Comparison of ENCODE assay signal across 8 mouse cellular contexts in genomic region chr10:105572829-105573228, GRCm38 (mm10). TPM values are rescaled to one million over a fixed set of nuclear protein-coding genes. Genes with fewer than 3 reads are reported as not detected.
A peak's percentile ranks its signal among the peaks of the same experiment; 100 is the strongest.
DNase-seq lines count a peak whose midpoint lies in the region; ATAC-seq and TF ChIP-seq lines count a peak whose summit lies in the region.

No protein-coding gene starts in this region.

- no peak for TF ChIP-seq CTCF in hindbrain, postnatal 0 days (IDR thresholded peaks at IDR 0.05; ENCODE audit: low read depth)
- no peak for TF ChIP-seq CTCF in midbrain, postnatal 0 days (IDR thresholded peaks at IDR 0.05)

- no peak for ATAC-seq in embryonic facial prominence, embryonic 14.5 days (ENCODE audit: low read depth)
- ATAC-seq in hindbrain, postnatal 0 days: no peak
- no peak for ATAC-seq in midbrain, postnatal 0 days (ENCODE audit: low FRiP score)
- ATAC-seq in monocyte, adult 5-6 weeks (replicated peaks; ENCODE audit: insufficient number of reproducible peaks, low FRiP score, low TSS enrichment, poor library complexity, severe bottlenecking): no peak

- H3K27ac ChIP-seq in embryonic facial prominence, embryonic 14.5 days (replicated peaks; ENCODE audit: low read depth, low read length): no peak overlapping the region
- H3K27ac ChIP-seq in hindbrain, postnatal 0 days: no peak overlapping the region
- H3K27ac ChIP-seq in midbrain, postnatal 0 days (ENCODE audit: low read depth, low read length): no peak overlapping the region

- peak overlapping the region; percentile 78 for H3K4me2 ChIP-seq in embryonic facial prominence, embryonic 14.5 days (ENCODE audit: low read depth, low read length)
- H3K4me2 ChIP-seq in hindbrain, postnatal 0 days (ENCODE audit: low read depth, low read length): peak overlapping the region; percentile 81
- peak overlapping the region; percentile 81 for H3K4me2 ChIP-seq in midbrain, postnatal 0 days (ENCODE audit: low read depth, low read length, poor library complexity, severe bottlenecking)

- H3K4me1 ChIP-seq in embryonic facial prominence, embryonic 14.5 days (ENCODE audit: control insufficient read depth, insufficient read depth, low read length): peaks cover 27% of the 10 kb centered on the region
- no peaks in the 10 kb centered on the region; the same call in 1 of the 2 replicates for H3K4me1 ChIP-seq in hindbrain, postnatal 0 days (ENCODE audit: insufficient read depth, low read length)
- H3K4me1 ChIP-seq in midbrain, postnatal 0 days (ENCODE audit: insufficient read depth, low read length): peaks cover 7% of the 10 kb centered on the region; the same call in 1 of the 2 replicates

- 0 out of 2 replicates have a peak, but pooled peaks cover 2% of the 10 kb centered on the region for H3K36me3 ChIP-seq in embryonic facial prominence, embryonic 14.5 days (ENCODE audit: control insufficient read depth, insufficient read depth, low read length)
- H3K36me3 ChIP-seq in hindbrain, postnatal 0 days (ENCODE audit: insufficient read depth, low read length): no peaks in the 10 kb centered on the region
- no peaks in the 10 kb centered on the region for H3K36me3 ChIP-seq in midbrain, postnatal 0 days (ENCODE audit: insufficient read depth, low read length)

- no peaks in the 10 kb centered on the region for H3K27me3 ChIP-seq in embryonic facial prominence, embryonic 14.5 days (replicated peaks; ENCODE audit: control insufficient read depth, insufficient read depth, low read length)
- no peaks in the 10 kb centered on the region for H3K27me3 ChIP-seq in hindbrain, postnatal 0 days (ENCODE audit: insufficient read depth, low read length)
- H3K27me3 ChIP-seq in midbrain, postnatal 0 days (ENCODE audit: insufficient read depth, low read length): no peaks in the 10 kb centered on the region

- intact Hi-C loops in left cerebral cortex, postnatal 36 days (cut with DNase I): loop anchor here (5.0 to 10.0 kb wide), 5 partner anchors 91 to 1786 kb away; no protein-coding TSS in a partner anchor

- H3K4me3 ChIP-seq in embryonic facial prominence, embryonic 14.5 days (ENCODE audit: low read depth, low read length): peak overlapping the region; percentile 89
- peak overlapping the region; percentile 58 for H3K4me3 ChIP-seq in hindbrain, postnatal 0 days (ENCODE audit: low read length)
- H3K4me3 ChIP-seq in midbrain, postnatal 0 days (ENCODE audit: low read depth, low read length): peak overlapping the region; percentile 86

- peak; percentile 73 for DNase-seq in retina, postnatal 1 day
- no peak for DNase-seq in retina, embryonic 14.5 days (ENCODE audit: low spot score)
- DNase-seq in embryonic facial prominence, embryonic 14.5 days (ENCODE audit: low spot score): peak; percentile 32
- peak; percentile 24 for DNase-seq in hindbrain, postnatal 0 days (ENCODE audit: low spot score)
- DNase-seq in midbrain, postnatal 0 days (ENCODE audit: low spot score): no peak
- no peak for DNase-seq in thymus, postnatal 4 days
- no peak for DNase-seq in left cerebral cortex, postnatal 36 days (ENCODE audit: low spot score in 2 of 2)

- H3K9me3 ChIP-seq in embryonic facial prominence, embryonic 14.5 days (ENCODE audit: control insufficient read depth, low read length): no peaks in the 10 kb centered on the region
- no peaks in the 10 kb centered on the region for H3K9me3 ChIP-seq in hindbrain, postnatal 0 days (ENCODE audit: low read length)
- H3K9me3 ChIP-seq in midbrain, postnatal 0 days (ENCODE audit: low read length): no peaks in the 10 kb centered on the region

- peak overlapping the region; percentile 83 for H3K9ac ChIP-seq in embryonic facial prominence, embryonic 14.5 days (ENCODE audit: low read depth, low read length)
- H3K9ac ChIP-seq in hindbrain, postnatal 0 days (replicated peaks; ENCODE audit: low read length): peak overlapping the region; percentile 38; the same call in 1 of the 2 replicates
- no peak overlapping the region for H3K9ac ChIP-seq in midbrain, postnatal 0 days (replicated peaks; ENCODE audit: low read length, poor library complexity, severe bottlenecking)

- WGBS in embryonic facial prominence, embryonic 14.5 days: 2% methylated on average over 16 of the region's 16 CpGs
- WGBS in hindbrain, postnatal 0 days: 1% methylated on average over 16 of the region's 16 CpGs
- WGBS in midbrain, postnatal 0 days: 1% methylated on average over 16 of the region's 16 CpGs

RNA-seq across cellular contexts. Expression of gene Tmtc2, which starts 1.4 kb away (rescaled TPM):
- 9.4 and 10.9 TPM in 2 replicates for polyA plus RNA-seq in embryonic facial prominence, embryonic 14.5 days (2014; fragmentation: Nextera tagmentation; extraction: Ambion mirVana)
- total RNA-seq in hindbrain, postnatal 0 days (2014; rRNA removed): 19.3 and 19.4 TPM in 2 replicates
- 7.6 and 8.2 TPM in 2 replicates for polyA plus RNA-seq in hindbrain, postnatal 0 days (2015; fragmentation: Nextera tagmentation; extraction: Ambion mirVana)
- 12.9 and 14.6 TPM in 2 replicates for total RNA-seq in midbrain, postnatal 0 days (2014; rRNA removed)
- polyA plus RNA-seq in midbrain, postnatal 0 days (2015; fragmentation: Nextera tagmentation; extraction: Ambion mirVana): 4.1 and 5.3 TPM in 2 replicates
- total RNA-seq in left cerebral cortex, postnatal 36 days (2021): 10 to 100 TPM in 1 of 2 experiments, 1 to 10 TPM in 1; 9.9 to 12.3 TPM
- total RNA-seq in monocyte, adult 5-6 weeks (2017): 0.49 TPM in 1 of 3 replicates, not detected in the others

Comparison
In these comparisons a context has a peak if more than half of its experiments do, and no peak if none do; other contexts are left out.
1. DNase-seq: peak in retina, postnatal 1 day (single experiment), embryonic facial prominence, embryonic 14.5 days (single experiment) and hindbrain, postnatal 0 days (single experiment); none in retina, embryonic 14.5 days (single experiment), midbrain, postnatal 0 days (single experiment), thymus, postnatal 4 days (single experiment) and left cerebral cortex, postnatal 36 days (0 of 2).
2. Peak in every context shown above with its lines, with median percentiles within 50 percentile points of each other: H3K4me2 ChIP-seq and H3K4me3 ChIP-seq.